Mouse (Mus musculus) brown adipose tissue, adult 24 weeks (tissue): Measurements from ENCODE around the gene Syt7. TPM values are rescaled to one million over a fixed set of nuclear protein-coding genes. Genes with fewer than 3 reads are reported as not detected.
A peak's percentile ranks its signal among the peaks of the same experiment; 100 is the strongest.

Source experiments
- H3K27ac ChIP-seq: fragments of 200-500 bp; replicated peaks from 2 replicates; pipeline ENCODE4 v1.5.1; 2012; ENCODE audit warnings: low read depth, mild to moderate bottlenecking, low read length
- H3K4me1 ChIP-seq: fragments of 200-500 bp; 2 replicates; pipeline ENCODE4 v1.6.1; 2012; ENCODE audit warnings: low read length, mixed read lengths; ENCODE audit not compliant: control insufficient read depth, insufficient read depth, insufficient read length
- H3K4me3 ChIP-seq: fragments of 200-500 bp; 2 replicates; pipeline ENCODE4 v1.5.1; 2012; ENCODE audit warnings: low read depth, mild to moderate bottlenecking, low read length, moderate library complexity; ENCODE audit not compliant: insufficient read depth
- polyA plus RNA-seq: library from polyadenylated mRNA; stranded (reverse); fragments of >200 nt; gene quantifications from 2 replicates; pipeline ENCODE4 v1.2.4, GENCODE M21; 2012; ENCODE audit not compliant: missing spikeins, insufficient read depth, insufficient read length

The Syt7 gene
- polyA plus RNA-seq, 1 experiment: 2.3 TPM

- Histone ChIP-seq H3K4me1 (no peaks in the 10 kb centered on the region), H3K27ac (no peak overlapping the region), H3K4me3 (no peak overlapping the region)
Observed at GRCm38 (mm10) chr19:10455437-10455806, 66.5 kb downstream of the Syt7 start.

- H3K27ac ChIP-seq: no peak within 1 kb of the TSS
- no peaks in the 10 kb centered on the region for H3K4me1 ChIP-seq
- peak within 1 kb of the TSS; percentile 41 for H3K4me3 ChIP-seq
Observed at GRCm38 (mm10) chr19:10456752-10457483, 68.0 kb downstream of the Syt7 start, which contains the start of gene Lrrc10b. TSS of gene Lrrc10b (minus strand) at chr19:10457473.

- Histone ChIP-seq H3K27ac (no peak overlapping the region), H3K4me3 (0 out of 2 replicates have a peak overlapping the region, but pooled peaks have one; percentile 7), H3K4me1 (no peaks in the 10 kb centered on the region)
Observed at GRCm38 (mm10) chr19:10457484-10457800, 68.6 kb downstream of the Syt7 start.

GRCm38 (mm10) chr19:10458096-10458495 is 69.2 kb downstream of the Syt7 start:
- H3K4me3 ChIP-seq: peak overlapping the region; percentile 19; the same call in 1 of the 2 replicates
- H3K4me1 ChIP-seq: no peaks in the 10 kb centered on the region
- H3K27ac ChIP-seq: no peak overlapping the region

- Histone ChIP-seq H3K4me1 (no peaks in the 10 kb centered on the region), H3K27ac (no peak overlapping the region), H3K4me3 (no peak overlapping the region)
Observed at GRCm38 (mm10) chr19:10459907-10460306, 71.0 kb downstream of the Syt7 start.

GRCm38 (mm10) chr19:10461584-10461983 is 72.7 kb downstream of the Syt7 start:
- Histone ChIP-seq H3K27ac (no peak overlapping the region), H3K4me3 (no peak overlapping the region), H3K4me1 (no peaks in the 10 kb centered on the region)

- Histone ChIP-seq H3K4me3 (no peak overlapping the region), H3K27ac (no peak overlapping the region), H3K4me1 (no peaks in the 10 kb centered on the region)
Observed at GRCm38 (mm10) chr19:10464427-10464826, 75.5 kb downstream of the Syt7 start.

- Histone ChIP-seq H3K4me1 (no peaks in the 10 kb centered on the region), H3K27ac (no peak overlapping the region), H3K4me3 (no peak overlapping the region)
Observed at GRCm38 (mm10) chr19:10469171-10469658, 80.3 kb downstream of the Syt7 start.

- H3K4me1 ChIP-seq: no peaks in the 10 kb centered on the region
- H3K4me3 ChIP-seq: no peak overlapping the region
- no peak overlapping the region for H3K27ac ChIP-seq
Observed at GRCm38 (mm10) chr19:10472958-10473357, 84.1 kb downstream of the Syt7 start.

GRCm38 (mm10) chr19:10473779-10474178 is 84.9 kb downstream of the Syt7 start:
- no peaks in the 10 kb centered on the region for H3K4me1 ChIP-seq
- H3K27ac ChIP-seq: no peak overlapping the region
- H3K4me3 ChIP-seq: no peak overlapping the region

- Histone ChIP-seq H3K4me3 (no peak overlapping the region), H3K4me1 (no peaks in the 10 kb centered on the region), H3K27ac (no peak overlapping the region)
Observed at GRCm38 (mm10) chr19:10479541-10479940, 90.7 kb downstream of the Syt7 start.

- H3K4me3 ChIP-seq: no peak within 1 kb of the TSS
- H3K27ac ChIP-seq: no peak within 1 kb of the TSS
- no peaks in the 10 kb centered on the region for H3K4me1 ChIP-seq
Observed at GRCm38 (mm10) chr19:10482703-10483102, 93.8 kb downstream of the Syt7 start, which contains the start of gene Ppp1r32. TSS of gene Ppp1r32 (minus strand) at chr19:10482928.

- Histone ChIP-seq H3K4me1 (no peaks in the 10 kb centered on the region), H3K4me3 (no peak overlapping the region), H3K27ac (no peak overlapping the region)
Observed at GRCm38 (mm10) chr19:10486264-10486738, 97.4 kb downstream of the Syt7 start.

GRCm38 (mm10) chr19:10495670-10496069 is 106.8 kb downstream of the Syt7 start:
- no peak overlapping the region for H3K4me3 ChIP-seq
- H3K27ac ChIP-seq: no peak overlapping the region
- no peaks in the 10 kb centered on the region for H3K4me1 ChIP-seq

- Histone ChIP-seq H3K27ac (no peak overlapping the region), H3K4me3 (no peak overlapping the region), H3K4me1 (no peaks in the 10 kb centered on the region)
Observed at GRCm38 (mm10) chr19:10496976-10497375, 108.1 kb downstream of the Syt7 start.

- Histone ChIP-seq H3K27ac (no peak overlapping the region), H3K4me1 (no peaks in the 10 kb centered on the region), H3K4me3 (no peak overlapping the region)
Observed at GRCm38 (mm10) chr19:10497512-10498160, 108.7 kb downstream of the Syt7 start.
